Mouse (Mus musculus) E14TG2a.4 (cell line): ENCODE measurements around the gene Gm28372.

Experiments used
- CTCF ChIP-seq: conservative IDR thresholded peaks from 2 replicates; pipeline ENCODE4 v1.5.1; 2014; ENCODE audit warnings: low read length
- NANOG ChIP-seq: IDR thresholded peaks from 2 replicates; pipeline ENCODE4 v1.6.1; 2014; ENCODE audit warnings: borderline replicate concordance, low read length, mixed read lengths
- POU5F1 ChIP-seq: IDR thresholded peaks from 2 replicates; pipeline ENCODE4 v1.6.1; 2014; ENCODE audit warnings: low read length, borderline replicate concordance

DNA sequence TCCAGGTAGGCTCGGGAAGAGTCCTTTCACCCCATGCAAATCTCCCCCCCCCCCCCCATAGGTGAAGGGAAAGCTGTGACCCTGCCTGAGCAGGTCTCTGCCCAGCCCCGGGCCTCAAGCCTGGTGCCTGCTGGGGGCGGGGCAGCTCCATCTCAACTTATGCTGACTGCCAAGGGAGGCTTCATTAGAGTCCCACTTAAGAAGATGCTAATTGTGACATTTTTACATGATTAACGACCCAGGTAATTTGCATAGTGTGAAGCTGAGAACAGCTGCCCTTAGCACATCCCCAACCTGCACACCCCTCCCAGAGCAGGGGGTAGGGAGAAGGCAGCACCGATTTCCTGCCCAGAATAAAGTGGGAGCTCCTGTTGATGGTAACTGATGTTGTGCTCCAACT, 46.2 kb upstream of the Gm28372 start:
- TF ChIP-seq CTCF, result no peak
- TF ChIP-seq NANOG, result no peak
- no peak for TF ChIP-seq POU5F1
